Mouse (Mus musculus): Measurements from ENCODE around the gene Gm9745.
"Not testable (repeated sequence)": the region's sequence is repeated elsewhere in the genome, so short reads cannot be mapped to it uniquely, and the experiment has no call there.

Gene Gm9745

DNA sequence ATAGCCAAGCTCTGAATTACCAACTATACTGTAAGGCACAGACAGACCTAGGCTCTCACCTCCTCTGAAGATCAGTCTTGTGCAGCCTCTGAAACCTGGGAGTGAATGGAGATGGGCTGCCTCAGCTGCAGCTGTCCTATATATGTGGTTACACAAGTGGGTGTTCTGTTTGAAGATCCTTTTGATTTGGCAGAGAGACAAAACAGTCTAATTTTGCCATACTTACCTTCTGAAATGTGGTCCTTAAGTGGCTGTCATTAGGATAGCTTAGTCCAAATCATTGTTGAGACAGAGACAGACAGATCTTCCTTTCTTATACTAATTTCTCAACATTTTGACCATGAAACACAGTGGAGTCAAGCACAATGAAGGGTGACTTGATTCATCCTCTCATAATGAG lies at the start of gene Gm9745:
TSS of gene Gm9745 (minus strand) at position 101 of the 400 bp plus-strand sequence.
- DNase-seq, result not testable (repeated sequence)

DNA sequence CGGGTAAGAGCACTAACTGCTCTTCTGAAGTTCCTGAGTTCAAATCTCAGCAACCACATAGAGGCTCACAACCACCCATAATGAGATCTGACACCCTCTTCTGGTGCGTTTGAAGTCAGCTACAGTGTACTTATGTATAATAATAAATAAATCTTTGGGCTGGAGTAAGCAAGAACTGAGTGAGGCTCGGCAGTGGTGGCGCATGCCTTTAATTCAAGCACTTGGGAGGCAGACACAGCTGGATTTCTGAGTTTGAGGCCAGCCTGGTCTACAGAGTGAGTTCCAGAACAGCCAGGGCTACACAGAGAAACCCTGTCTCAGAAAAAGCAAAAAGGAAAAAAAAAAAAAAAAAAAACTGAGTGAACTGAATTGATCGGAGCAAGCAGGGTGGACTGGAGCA lies 49.2 kb upstream of the Gm9745 start:
- not testable (repeated sequence) for DNase-seq

DNA sequence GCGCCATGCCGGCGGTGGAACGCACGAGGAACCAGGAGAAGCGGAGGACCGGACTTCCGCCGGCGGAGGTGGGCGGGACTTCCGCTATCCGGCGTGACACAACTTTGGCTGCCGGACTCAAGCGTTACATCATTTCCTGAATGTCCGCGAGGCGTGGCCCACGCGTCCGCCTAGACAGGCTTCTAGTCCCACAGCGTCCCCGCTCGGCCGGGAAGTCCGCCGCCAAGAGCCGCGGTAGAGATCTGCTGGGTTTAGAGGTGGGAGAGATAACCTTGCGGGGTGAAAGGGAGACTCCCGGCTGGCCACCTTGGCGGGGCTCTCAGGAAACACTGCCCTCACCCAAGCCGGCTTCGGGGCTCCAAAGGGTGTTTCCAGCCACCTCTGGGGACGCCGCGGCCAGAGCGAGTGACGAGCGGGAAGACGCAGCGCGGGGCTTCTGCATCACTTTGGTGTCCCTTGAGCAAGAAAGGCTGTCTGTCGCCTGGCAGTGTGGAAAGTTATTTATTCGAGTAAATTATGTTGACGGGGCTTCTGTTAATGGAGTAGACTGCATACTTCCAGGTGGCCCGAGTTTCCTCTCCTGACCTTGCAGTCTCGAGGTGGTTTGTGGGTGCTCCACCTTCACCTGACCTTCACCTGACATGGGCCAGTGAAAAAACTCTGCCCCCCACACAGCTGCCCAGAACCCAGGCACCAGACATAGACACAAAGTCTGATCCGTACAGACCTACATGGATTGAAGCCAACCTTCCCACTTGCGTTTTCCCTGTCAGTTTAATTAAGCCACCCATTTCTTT lies 48.2 kb upstream of the Gm9745 start, which contains the start of gene Gtpbp4:
TSS of gene Gtpbp4 (minus strand) at position 94 of the 797 bp plus-strand sequence.
- peak; percentile 97 for DNase-seq

DNA sequence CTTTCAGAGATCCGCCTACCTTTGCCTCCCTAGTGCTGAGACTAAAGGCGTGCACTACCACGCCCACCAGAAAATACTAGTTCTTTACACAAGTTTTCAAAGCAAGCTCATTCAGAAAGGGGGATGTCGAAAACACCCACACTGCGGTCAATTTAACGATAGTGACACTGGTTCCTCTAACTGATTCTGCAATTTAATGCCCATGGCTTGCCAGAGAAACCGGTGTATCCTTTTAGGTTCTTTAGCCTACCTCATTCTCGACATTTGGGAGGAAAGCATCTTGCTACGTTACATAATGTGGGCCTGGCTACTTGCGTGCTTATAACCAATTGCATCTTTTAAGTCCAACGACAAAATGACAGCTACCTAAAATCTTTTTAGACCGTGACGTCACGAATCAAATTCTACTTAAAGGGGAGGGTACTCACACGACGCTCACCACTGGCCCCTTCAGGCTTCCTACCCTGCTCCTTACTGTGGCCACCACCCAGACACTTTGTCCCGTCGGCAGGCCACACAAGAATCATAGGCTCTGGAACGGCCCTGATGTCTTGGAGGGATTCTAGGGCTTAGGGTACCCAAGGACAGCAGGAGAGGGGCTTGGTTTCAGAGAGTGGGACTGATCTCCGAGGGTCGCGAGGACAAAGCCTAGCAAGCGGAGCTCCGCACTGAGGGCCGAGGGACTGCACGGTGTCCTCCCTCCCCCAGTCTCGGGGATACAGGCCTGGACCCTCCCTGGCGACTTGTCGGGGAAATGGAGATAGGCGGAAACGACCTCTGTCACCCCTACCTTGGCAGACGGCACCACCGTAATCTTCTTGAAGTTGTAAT lies 47.3 kb upstream of the Gm9745 start:
- DNase-seq, result no peak

DNA sequence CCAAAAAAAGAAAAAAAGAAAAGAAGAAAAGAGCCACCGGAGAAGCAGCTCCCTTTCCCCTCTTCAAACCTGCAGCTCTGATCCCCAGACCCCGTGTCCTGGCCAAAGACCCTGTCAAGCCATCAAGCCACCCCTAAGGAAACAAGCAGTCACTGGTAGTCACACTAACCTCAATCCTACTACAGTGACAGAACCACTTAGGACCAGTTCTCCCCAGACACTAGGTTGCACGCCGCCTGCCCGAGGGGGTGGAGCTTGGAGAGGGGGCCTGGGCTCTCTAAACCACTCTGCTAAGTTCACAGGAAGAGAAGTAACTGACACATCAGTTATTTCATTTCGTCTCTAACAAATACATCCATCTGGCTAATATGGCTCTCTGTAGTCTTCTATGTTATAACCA lies 44.2 kb upstream of the Gm9745 start:
- no peak for DNase-seq

DNA sequence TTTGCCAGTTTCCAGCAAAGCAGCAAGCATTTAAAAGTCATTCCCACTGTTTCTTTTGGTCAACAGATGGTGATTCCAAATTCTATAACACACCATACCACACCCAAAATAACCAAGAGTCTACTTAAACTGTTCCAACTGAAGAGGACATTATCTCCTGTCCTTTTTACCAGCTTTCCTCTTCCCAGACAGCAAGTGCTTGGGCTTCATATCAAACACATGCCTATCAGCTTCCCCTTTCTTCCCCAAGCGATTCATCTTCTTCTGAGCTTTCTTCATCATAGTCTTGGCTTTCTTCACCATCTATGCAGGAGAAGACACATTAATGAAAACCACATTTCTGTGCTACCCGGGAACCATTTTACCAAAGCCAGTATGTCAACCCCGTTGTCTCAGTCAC lies 24.9 kb upstream of the Gm9745 start:
- DNase-seq, result no peak

DNA sequence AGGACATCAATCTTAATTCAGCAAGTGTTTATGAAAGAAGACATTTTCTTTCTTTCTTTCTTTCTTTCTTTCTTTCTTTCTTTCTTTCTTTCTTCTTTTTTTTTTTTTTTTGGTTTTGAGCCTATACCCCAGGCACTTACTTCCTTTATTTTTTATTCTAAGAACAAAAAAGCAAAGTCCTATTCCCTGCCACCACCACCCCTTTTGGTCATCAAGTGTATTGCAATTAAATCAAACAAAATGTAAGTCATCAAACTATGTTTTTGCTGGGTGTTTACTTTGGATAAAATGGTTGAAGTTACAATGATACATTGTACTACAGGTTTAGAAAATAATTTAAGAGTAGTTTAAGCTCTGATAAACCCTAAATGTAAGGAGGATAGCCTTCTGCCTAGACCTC lies 24.3 kb upstream of the Gm9745 start:
- DNase-seq, result no peak

DNA sequence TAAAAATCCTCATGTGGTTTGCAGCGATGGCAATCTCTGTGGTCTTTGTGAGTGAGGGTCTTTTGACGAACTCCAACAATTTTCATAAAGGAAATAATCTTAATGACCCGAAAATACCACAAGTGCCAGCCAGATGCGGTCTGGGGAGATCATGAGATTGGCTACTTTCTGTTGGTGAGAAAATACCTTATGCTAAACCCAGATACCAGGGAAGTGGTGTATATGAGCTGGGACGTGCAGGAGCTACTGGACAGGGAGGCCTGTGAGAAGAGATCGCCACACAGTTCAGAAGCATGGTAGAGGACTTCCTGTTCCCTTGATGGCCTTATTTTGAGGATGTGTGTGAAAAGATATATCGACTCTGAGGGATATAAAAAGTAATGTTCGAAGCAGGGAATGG lies 19.7 kb upstream of the Gm9745 start:
- DNase-seq, result no peak

DNA sequence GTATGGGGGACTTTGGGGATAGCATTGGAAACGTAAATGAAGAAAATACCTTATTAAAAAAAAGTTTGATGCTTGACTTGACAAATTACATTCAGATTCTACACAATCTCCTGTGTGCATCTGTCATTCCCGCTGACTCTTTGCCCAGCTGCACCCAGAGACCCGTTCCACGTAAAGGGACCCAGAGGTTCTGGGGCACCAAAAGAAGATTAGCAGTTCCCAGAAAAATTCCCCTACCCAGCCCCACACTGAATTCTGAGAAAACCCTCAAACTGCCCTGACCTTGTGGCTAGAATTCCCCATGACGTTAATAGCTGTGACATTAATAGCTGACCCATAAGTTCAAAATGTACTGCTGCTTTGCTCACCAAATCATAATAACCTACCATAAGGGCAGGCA lies 17.2 kb upstream of the Gm9745 start:
- DNase-seq, result no peak

DNA sequence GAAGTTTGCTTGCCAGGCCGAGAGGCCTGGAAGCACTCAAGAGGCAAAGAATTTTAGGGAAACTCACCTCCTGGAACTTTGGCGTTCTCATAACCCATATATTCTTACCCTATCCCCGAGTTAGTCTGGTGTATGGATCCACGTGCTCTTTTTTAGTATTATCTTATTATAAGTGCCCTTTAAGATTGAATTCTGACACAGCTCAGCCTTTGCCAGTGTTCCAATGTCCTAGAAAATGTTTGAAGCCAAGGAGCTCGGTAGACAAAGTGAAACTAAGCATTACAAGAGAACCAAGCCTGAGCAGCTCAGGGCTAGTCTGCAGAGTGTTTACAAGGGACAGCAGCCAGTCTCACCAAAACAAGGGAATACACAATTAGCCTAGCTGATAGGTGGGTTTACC lies 14.2 kb upstream of the Gm9745 start:
- not testable (repeated sequence) for DNase-seq

DNA sequence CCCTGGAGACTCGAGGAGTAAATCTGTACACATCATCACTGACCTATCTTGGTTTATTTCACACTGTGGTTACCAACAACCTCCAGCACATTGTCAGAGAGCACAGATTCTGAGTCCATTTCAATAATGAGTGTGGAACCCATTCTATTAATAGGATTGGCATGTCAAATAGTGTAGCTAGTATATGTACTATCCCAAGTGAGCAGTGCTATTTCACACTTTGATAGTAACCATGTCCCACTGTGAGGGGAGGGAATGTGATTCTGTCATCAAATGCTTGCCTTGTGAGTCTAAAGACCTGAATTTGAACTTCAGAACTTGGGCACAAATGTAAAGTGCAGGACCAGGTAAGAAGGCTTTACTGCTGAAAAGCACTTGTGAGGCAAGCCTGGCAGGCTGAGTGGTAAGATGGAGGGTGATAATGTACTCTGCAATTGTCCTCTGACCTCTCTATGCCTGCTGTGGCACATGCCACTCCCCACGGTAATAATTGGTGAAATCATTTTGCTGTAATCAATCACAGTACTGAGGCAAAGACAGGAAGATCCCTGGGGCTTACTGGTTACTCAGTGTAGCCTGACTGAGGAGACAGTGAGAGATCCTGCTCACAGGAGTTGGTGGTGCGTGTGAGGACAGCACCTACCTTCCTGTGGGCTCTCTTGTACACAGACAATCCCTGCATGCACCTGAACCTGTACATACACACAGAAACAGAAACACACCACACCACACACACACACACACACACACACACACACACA lies 13.3 kb upstream of the Gm9745 start:
- DNase-seq, result not testable (repeated sequence)

DNA sequence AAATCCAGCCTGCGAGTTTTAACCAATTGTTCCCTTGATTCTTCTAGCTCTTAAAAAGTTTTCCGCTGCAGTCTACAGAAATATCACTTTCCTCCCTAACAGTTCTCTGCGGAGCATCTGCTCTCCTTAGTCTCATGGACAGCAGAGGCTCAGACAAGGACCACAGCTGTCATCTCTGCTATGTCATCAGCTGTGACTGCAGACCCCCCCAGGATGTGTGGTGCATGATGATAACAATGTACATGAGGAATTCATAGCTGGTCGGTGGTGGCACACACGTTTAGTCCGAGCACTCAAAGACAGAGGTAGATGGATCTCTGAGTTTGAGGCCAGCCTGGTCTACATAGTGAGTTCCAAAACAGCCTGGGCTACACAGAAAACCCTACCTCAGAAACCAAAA lies 11.5 kb upstream of the Gm9745 start:
- DNase-seq, result not testable (repeated sequence)

DNA sequence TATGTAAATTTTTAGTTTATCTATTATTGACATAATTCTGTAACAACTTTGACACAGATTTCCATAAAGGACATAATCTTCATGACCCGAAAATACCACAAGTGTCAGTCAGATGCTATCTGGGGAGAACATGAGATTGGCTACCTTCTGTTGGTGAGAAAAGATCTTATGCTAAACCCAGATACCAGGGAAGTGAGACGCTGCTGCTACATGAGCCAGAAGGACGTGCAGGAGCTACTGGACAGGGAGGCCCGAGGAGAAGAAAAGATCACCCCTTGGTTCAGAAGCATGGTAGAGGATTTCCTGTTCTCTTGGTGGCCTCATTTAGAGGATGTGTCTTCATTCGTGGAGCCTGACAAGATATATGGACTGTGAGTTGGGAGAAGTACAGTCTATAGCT lies 11.0 kb upstream of the Gm9745 start:
- DNase-seq, result not testable (repeated sequence)

DNA sequence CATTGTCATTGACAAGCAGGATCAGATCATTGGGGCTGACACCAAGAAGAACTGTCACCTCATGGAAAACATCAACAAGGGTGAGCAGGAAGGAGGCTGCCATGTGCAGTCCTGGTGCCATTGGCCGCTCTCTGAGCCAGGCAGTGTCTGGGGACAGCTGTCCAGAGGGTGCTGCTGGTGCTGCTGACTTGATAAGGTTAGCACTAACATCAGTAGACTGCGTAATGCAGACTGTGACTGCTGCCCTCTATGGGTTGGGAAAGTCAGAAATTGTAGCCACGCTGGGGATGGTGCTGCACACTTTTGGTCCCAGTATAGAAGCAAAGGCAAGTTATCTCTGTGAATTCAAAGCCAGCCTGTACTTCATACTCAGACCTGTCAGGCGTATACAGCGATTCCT lies 8.8 kb upstream of the Gm9745 start:
- DNase-seq, result not testable (repeated sequence)

DNA sequence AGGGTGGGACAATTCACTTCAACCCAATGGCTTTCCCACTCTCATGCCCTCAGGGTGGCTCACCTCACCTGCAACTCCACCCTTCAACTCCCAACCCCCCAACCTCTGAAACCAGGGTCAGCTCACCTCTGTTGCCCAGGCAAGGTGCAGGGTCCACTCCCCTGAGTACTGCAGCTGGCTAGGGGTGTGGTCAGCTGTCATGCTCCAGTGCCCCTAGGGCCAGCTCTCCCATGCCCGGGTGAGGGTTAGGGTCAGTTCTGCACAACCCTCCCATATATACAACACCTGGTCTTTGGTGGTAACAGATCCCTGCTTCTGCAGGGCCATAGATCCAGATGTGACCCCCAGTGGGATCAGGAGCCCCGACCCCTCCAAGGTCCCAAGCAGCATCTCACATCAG lies 7.1 kb upstream of the Gm9745 start:
- not testable (repeated sequence) for DNase-seq

DNA sequence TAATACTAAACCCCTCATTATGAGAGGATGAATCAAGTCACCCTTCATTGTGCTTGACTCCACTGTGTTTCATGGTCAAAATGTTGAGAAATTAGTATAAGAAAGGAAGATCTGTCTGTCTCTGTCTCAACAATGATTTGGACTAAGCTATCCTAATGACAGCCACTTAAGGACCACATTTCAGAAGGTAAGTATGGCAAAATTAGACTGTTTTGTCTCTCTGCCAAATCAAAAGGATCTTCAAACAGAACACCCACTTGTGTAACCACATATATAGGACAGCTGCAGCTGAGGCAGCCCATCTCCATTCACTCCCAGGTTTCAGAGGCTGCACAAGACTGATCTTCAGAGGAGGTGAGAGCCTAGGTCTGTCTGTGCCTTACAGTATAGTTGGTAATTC lies 4.5 kb upstream of the Gm9745 start, which contains the start of gene Idi2:
TSS of gene Idi2 (plus strand) at position 301 of the 400 bp plus-strand sequence.
- DNase-seq, result not testable (repeated sequence)

DNA sequence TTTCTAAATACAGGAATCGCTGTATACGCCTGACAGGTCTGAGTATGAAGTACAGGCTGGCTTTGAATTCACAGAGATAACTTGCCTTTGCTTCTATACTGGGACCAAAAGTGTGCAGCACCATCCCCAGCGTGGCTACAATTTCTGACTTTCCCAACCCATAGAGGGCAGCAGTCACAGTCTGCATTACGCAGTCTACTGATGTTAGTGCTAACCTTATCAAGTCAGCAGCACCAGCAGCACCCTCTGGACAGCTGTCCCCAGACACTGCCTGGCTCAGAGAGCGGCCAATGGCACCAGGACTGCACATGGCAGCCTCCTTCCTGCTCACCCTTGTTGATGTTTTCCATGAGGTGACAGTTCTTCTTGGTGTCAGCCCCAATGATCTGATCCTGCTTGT lies 4.2 kb downstream of the Gm9745 start:
- DNase-seq, result not testable (repeated sequence)

DNA sequence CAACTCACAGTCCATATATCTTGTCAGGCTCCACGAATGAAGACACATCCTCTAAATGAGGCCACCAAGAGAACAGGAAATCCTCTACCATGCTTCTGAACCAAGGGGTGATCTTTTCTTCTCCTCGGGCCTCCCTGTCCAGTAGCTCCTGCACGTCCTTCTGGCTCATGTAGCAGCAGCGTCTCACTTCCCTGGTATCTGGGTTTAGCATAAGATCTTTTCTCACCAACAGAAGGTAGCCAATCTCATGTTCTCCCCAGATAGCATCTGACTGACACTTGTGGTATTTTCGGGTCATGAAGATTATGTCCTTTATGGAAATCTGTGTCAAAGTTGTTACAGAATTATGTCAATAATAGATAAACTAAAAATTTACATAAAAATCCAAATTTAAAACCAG lies 6.3 kb downstream of the Gm9745 start:
- DNase-seq, result not testable (repeated sequence)

DNA sequence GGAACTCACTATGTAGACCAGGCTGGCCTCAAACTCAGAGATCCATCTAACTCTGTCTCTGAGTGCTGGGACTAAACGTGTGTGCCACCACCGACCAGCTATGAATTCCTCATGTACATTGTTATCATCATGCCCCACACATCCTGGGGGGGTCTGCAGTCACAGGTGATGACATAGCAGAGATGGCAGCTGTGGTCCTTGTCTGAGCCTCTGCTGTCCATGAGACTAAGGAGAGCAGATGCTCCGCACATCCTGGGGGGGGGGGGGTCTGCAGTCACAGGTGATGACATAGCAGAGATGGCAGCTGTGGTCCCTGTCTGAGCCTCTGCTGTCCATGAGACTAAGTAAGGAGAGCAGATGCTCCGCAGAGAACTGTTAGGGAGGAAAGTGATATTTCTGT lies 6.9 kb downstream of the Gm9745 start:
- DNase-seq, result not testable (repeated sequence)

DNA sequence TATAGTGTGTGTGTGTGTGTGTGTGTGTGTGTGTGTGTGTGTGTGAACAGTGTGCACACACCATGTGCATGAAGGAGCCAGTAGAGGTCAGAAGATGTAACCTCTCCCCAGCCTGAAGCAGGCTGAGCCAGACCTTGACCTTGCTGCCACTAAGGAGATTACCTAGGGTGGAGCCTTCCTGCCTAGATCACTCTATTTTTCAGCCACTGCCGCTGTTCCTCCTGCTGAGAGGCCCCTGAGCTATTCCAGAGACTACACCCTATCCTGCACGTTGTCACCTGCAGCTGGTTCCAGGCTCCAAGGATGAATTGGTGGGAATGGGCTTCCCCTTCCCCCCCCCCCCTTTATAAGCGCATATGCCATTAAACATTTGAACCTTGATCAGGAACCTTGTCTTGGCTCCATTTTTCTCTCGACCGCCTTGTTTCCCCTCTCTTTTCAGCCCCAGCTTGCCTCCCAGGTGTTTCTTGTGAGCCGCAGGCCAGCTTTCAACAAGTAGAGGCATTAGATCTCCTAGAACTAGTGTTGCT lies 10.4 kb downstream of the Gm9745 start:
- not testable (repeated sequence) for DNase-seq

DNA sequence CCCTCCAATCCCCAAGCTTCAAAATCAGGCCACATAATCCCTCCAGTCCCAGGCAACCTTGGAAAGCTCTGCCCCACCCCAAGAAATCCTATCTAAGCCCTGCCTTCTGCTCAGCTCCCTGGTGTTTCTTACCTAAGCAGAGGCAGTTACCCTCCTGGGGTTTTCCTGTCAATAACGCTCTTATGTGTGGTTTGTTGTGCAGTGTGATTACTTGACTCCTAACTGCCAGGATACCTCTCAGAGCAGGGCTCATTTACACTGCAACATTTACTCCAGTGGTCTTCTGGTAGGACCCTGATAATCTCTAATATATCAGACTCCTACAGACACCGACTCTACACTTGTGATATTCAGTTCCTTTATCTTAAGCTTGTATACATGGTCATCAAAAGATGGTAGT lies 14.5 kb downstream of the Gm9745 start:
- no peak for DNase-seq

DNA sequence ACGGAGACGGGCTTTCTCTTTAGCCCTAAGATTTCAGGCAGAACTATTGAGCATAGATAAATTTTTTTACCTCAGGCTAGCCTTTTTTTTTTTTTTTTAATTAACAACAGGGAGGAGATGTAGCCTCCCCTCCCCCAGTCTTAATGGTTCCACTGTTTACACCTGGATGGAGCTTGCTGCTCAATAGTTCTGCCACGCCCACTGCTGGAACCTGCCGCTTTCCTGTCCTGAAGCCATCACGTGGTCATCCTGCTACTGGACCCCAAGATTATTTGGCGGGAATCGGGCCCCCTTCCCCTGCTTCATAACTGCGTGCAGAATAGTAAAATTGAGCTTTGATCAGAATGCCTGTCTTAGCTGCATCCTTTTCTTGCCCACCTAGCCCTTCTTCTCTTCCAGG lies 34.1 kb downstream of the Gm9745 start:
- DNase-seq, result not testable (repeated sequence)

DNA sequence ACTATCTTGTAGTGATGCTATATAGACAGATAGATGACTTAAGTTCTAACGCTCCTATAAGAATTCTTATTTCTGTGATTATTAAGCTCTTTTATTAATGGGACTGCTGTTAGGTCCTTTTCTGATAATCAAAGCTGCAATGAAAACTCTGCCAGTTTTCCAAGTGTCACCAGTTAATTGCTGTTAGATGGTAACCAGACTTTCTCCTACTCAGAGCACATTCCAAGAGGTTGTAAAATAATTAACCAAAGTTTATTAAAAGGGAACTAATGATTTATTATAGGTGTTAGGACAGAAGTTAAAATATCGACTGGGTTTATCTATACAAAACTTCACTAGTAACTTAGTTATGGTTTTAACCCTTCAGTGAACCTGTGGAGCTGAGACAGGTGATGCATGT lies 42.0 kb downstream of the Gm9745 start:
- not testable (repeated sequence) for DNase-seq

All from right cerebral cortex, postnatal 25 days (tissue).